Mouse (Mus musculus) brain, adult 2 months (tissue): ENCODE results near the gene Slco1a6.

ENCODE experiments used
- DNase-seq: peaks from one replicate; pipeline ENCODE4 v3.0.0; 2011; ENCODE audit warnings: low read depth, low spot score

Gene Slco1a6

GRCm38 (mm10) chr6:142040306-142041175, 167.8 kb downstream of the Slco1a6 start:
- DNase-seq: peak; percentile 65

- no peak for DNase-seq
Observed at GRCm38 (mm10) chr6:142035771-142036170, 172.6 kb downstream of the Slco1a6 start.
